Comparison of ENCODE assay signal across 14 mouse cellular contexts in genomic region chr2:97543691-97544672, GRCm38 (mm10).
DNase-seq lines count a peak whose midpoint lies in the region; ATAC-seq lines count a peak whose summit lies in the region.
"Had no signal": no experiment of that assay in that cellular context is flagged by ENCODE, and none has a peak within 500 bp of the region (broad histone marks: within the 10 kb centered on the region; RNA-seq: fewer than 3 reads in every experiment).

No protein-coding gene starts in this region.

- no peaks in the 10 kb centered on the region for H3K4me1 ChIP-seq in hindbrain, embryonic 12.5 days
- H3K4me1 ChIP-seq in midbrain, embryonic 16.5 days (ENCODE audit: control insufficient read depth, insufficient read depth, low read length): peaks cover 10% of the 10 kb centered on the region; the same call in 1 of the 2 replicates
- no peaks in the 10 kb centered on the region for H3K4me1 ChIP-seq in kidney, embryonic 16.5 days (ENCODE audit: insufficient read depth, low read length)
- H3K4me1 ChIP-seq: embryonic facial prominence, embryonic 12.5 days; stomach, embryonic 15.5 days had no signal

- no peaks in the 10 kb centered on the region for H3K36me3 ChIP-seq in hindbrain, embryonic 12.5 days
- no peaks in the 10 kb centered on the region for H3K36me3 ChIP-seq in midbrain, embryonic 16.5 days (ENCODE audit: control insufficient read depth, insufficient read depth, low read length)
- no peaks in the 10 kb centered on the region for H3K36me3 ChIP-seq in kidney, embryonic 16.5 days (ENCODE audit: insufficient read depth, low read length)
- H3K36me3 ChIP-seq: embryonic facial prominence, embryonic 12.5 days; limb, embryonic 10.5 days; stomach, embryonic 15.5 days had no signal

- no peak overlapping the region for H3K9ac ChIP-seq in hindbrain, embryonic 12.5 days
- no peak overlapping the region for H3K9ac ChIP-seq in midbrain, embryonic 16.5 days (ENCODE audit: low read depth, low read length)
- no peak overlapping the region for H3K9ac ChIP-seq in kidney, embryonic 16.5 days (replicated peaks; ENCODE audit: low read length)
- H3K9ac ChIP-seq: embryonic facial prominence, embryonic 12.5 days; stomach, embryonic 15.5 days had no signal

- peak; percentile 22 for DNase-seq in brain, adult 2 months (ENCODE audit: low read depth, low spot score)
- DNase-seq in embryo, embryonic 11 days: peak; percentile 22
- DNase-seq in kidney, postnatal 10 days: no peak
- no peak for DNase-seq in right cerebral cortex, adult 2 months (ENCODE audit: low spot score in 2 of 2)
- DNase-seq: heart, postnatal 36 days; lung, adult 2 months; right cerebral cortex, adult 18-20 months had no signal

- peak overlapping the region; percentile 55 for H3K27ac ChIP-seq in hindbrain, embryonic 12.5 days
- peak overlapping the region; percentile 39; the same call in 1 of the 2 replicates for H3K27ac ChIP-seq in midbrain, embryonic 16.5 days (ENCODE audit: low read length)
- no peak overlapping the region for H3K27ac ChIP-seq in kidney, embryonic 16.5 days (ENCODE audit: low read length)
- H3K27ac ChIP-seq: embryonic facial prominence, embryonic 12.5 days; kidney, postnatal 0 days; limb, embryonic 10.5 days; stomach, embryonic 15.5 days had no signal

- no peak overlapping the region for H3K4me2 ChIP-seq in hindbrain, embryonic 12.5 days (replicated peaks)
- H3K4me2 ChIP-seq in midbrain, embryonic 16.5 days (ENCODE audit: low read length): no peak overlapping the region
- H3K4me2 ChIP-seq in kidney, embryonic 16.5 days (replicated peaks; ENCODE audit: low read depth, low read length): no peak overlapping the region
- H3K4me2 ChIP-seq: embryonic facial prominence, embryonic 12.5 days; stomach, embryonic 15.5 days had no signal

- H3K9me3 ChIP-seq in hindbrain, embryonic 12.5 days (replicated peaks): no peaks in the 10 kb centered on the region
- H3K9me3 ChIP-seq in midbrain, embryonic 16.5 days (replicated peaks; ENCODE audit: control insufficient read depth, low read length, poor library complexity, severe bottlenecking): no peaks in the 10 kb centered on the region
- no peaks in the 10 kb centered on the region for H3K9me3 ChIP-seq in kidney, embryonic 16.5 days (ENCODE audit: low read length)
- H3K9me3 ChIP-seq: embryonic facial prominence, embryonic 12.5 days; limb, embryonic 10.5 days; stomach, embryonic 15.5 days had no signal

- no peak overlapping the region for H3K4me3 ChIP-seq in hindbrain, embryonic 12.5 days
- no peak overlapping the region for H3K4me3 ChIP-seq in midbrain, embryonic 16.5 days (ENCODE audit: low read depth, low read length)
- H3K4me3 ChIP-seq in kidney, embryonic 16.5 days (ENCODE audit: low read length): no peak overlapping the region
- H3K4me3 ChIP-seq: embryonic facial prominence, embryonic 12.5 days; limb, embryonic 10.5 days; stomach, embryonic 15.5 days had no signal

- peak; percentile 89 for ATAC-seq in hindbrain, embryonic 12.5 days (ENCODE audit: low FRiP score)
- ATAC-seq in midbrain, embryonic 16.5 days: peak; percentile 78
- ATAC-seq in kidney, embryonic 16.5 days (ENCODE audit: low FRiP score, low TSS enrichment): no peak

- WGBS in hindbrain, embryonic 12.5 days: 63% methylated on average over 10 of the region's 10 CpGs
- WGBS in midbrain, embryonic 16.5 days: 59% methylated on average over 10 of the region's 10 CpGs
- 78% methylated on average over 10 of the region's 10 CpGs for WGBS in kidney, embryonic 16.5 days

- H3K27me3 ChIP-seq in hindbrain, embryonic 12.5 days: no peaks in the 10 kb centered on the region
- no peaks in the 10 kb centered on the region for H3K27me3 ChIP-seq in midbrain, embryonic 16.5 days (ENCODE audit: control insufficient read depth, insufficient read depth, low read depth, low read length)
- H3K27me3 ChIP-seq in kidney, embryonic 16.5 days (ENCODE audit: insufficient read depth, low read length): no peaks in the 10 kb centered on the region
- H3K27me3 ChIP-seq: embryonic facial prominence, embryonic 12.5 days; stomach, embryonic 15.5 days had no signal

Comparison
In these comparisons a context has a peak if more than half of its experiments do, and no peak if none do; other contexts are left out.
1. DNase-seq: peak in brain, adult 2 months (single experiment) and embryo, embryonic 11 days (single experiment); none in kidney, postnatal 10 days (single experiment) and right cerebral cortex, adult 2 months (0 of 2).